Mouse (Mus musculus) lung, postnatal 0 days (tissue): ENCODE measurements at regions not wholly inside any gene's neighbourhood (a gene's known extent, or its start where the extent isn't known, plus 50 kb on each side); places are given as distances from the start of the nearest gene placed in this dataset.

Source experiments
- CTCF ChIP-seq: IDR thresholded peaks from 2 replicates; pipeline ENCODE4 v1.5.1; 2016; ENCODE audit warnings: antibody characterized with exemption, mild to moderate bottlenecking
- EP300 ChIP-seq: IDR thresholded peaks from 2 replicates; pipeline ENCODE4 v1.6.1; 2016; ENCODE audit warnings: antibody characterized with exemption, mild to moderate bottlenecking, control low read depth

- TF ChIP-seq EP300: no peak
- TF ChIP-seq CTCF: no peak
Observed at GRCm38 (mm10) chr8:89646946-89647345, 603.0 kb upstream of the Sall1 start.
